Mouse (Mus musculus): Measurements from ENCODE around the gene Krtap20-2.
"Not testable (repeated sequence)": the region's sequence is repeated elsewhere in the genome, so short reads cannot be mapped to it uniquely, and the experiment has no call there.

Krtap20-2 gene

DNA sequence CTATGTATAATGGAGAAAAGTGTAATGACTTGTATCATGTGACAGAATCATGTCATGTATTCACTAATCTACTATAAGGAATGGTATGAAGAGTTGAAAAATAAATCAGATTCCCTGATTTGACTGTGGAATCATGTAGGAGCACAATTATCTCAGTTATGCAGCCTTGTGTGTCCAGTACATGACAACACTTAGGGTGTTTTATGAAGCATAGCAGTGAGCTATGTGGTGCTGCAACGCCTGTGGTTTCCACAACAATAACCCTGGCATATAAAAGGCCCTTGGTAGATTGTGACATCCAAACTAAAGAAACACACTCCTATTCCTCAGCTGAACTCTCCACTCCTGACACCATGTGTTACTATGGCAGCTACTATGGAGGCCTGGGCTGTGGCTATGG lies at the start of gene Krtap20-2:
Gene Krtap20-2, plus strand, starts transcription at position 301 of the 400 bp plus-strand sequence.
- DNase-seq (ENCODE audit: low spot score in 2 of 2) = no peak

DNA sequence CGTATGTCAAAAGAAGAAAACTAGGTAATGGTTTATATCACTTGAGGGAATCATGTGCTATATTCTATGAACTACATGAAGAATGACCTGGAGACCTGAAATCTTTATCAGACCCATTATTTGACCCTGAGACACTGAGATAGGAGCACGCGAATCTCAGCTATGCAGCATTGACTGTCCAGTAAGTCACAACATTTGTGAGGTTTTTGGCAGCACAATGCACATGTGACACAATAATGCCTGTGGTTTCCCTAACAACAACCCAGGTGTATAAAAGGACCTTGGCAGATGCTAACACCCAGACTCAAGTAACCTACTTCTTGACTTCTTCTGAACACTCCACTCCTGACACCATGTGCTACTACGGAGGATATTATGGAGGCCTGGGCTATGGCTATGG lies 48.0 kb upstream of the Krtap20-2 start, which contains the start of gene Gm9789:
Gene Gm9789, plus strand, starts transcription at position 301 of the 400 bp plus-strand sequence.
- DNase-seq (ENCODE audit: low spot score in 2 of 2) = no peak

DNA sequence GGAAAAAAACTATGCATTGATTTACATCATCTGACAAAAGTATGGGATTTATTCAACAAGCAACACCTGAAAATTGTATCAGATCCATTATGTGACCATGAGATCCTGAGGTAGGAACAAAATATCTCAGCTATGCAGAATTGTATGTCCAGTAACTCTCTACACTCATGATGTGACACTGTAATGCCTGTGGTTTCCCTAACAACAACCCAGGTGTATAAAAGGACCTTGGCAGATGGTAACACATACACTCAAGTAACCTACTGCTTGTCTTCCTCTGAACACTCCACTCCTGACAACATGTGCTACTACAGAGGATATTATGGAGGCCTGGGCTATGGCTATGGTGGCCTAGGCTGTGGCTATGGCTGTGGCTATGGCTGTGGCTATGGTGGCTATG lies 36.5 kb upstream of the Krtap20-2 start, which contains the start of gene Gm7735:
Gene Gm7735, plus strand, starts transcription at position 301 of the 400 bp plus-strand sequence.
- DNase-seq (ENCODE audit: low spot score in 2 of 2) = not testable (repeated sequence)

DNA sequence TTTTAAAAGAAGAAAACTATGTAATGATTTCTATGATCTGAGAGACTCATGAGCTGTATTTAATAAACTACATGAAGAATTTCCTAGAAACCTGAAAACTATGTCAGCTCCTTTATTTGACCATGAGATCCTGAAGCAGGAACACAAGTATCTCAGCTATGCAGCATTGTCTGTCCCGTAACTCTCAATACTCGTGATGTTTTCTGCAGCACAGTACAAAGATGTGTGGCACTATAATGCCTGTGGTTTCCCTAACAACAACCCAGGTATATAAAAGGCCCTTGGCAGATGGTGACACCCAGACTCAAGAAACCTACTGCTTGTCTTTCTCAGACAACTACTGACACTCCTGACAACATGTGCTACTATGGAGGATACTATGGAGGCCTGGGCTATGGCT lies 31.2 kb upstream of the Krtap20-2 start, which contains the start of gene 1110057P08Rik:
Gene 1110057P08Rik, plus strand, starts transcription at position 301 of the 400 bp plus-strand sequence.
- DNase-seq (ENCODE audit: low spot score in 2 of 2) = no peak

DNA sequence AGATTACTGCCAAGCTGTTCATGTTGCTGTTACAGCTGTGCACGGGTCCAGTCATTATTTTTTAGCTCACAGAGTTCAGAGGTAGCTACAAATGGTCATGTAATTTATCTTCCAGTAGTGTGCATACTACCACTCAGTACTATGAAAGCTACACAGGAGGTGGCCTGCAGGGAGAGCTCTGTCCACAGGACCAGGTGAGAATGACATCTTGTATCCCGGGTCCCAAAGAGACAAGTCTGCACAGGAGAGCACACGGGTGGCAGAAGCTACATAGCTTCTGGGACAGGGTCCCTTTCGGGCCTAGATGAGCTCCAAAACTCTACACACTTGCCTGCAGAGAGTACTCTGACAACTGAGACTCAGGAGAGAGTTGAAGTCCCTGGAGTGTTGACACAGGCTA lies 17.0 kb upstream of the Krtap20-2 start:
- no peak for DNase-seq (ENCODE audit: low spot score in 2 of 2)

Measured in urinary bladder, adult 18-20 months (tissue).